26 mouse cellular contexts compared by ENCODE assay signal in genomic region chr6:128038568-128038967, GRCm38 (mm10).
DNase-seq lines count a peak whose midpoint lies in the region; ATAC-seq and TF ChIP-seq lines count a peak whose summit lies in the region.
"Had no signal": no experiment of that assay in that cellular context is flagged by ENCODE, and none has a peak within 500 bp of the region (broad histone marks: within the 10 kb centered on the region; RNA-seq: fewer than 3 reads in every experiment).

No protein-coding gene starts in this region.

- H3K4me1 ChIP-seq in heart, embryonic 13.5 days, result peaks cover 90% of the 10 kb centered on the region
- peaks cover 13% of the 10 kb centered on the region; the same call in 1 of the 2 replicates for H3K4me1 ChIP-seq in lung, postnatal 0 days (ENCODE audit: insufficient read depth, low read depth, low read length)
- H3K4me1 ChIP-seq in limb, embryonic 10.5 days, result peaks cover 89% of the 10 kb centered on the region

- TF ChIP-seq CTCF in lung, postnatal 0 days (IDR thresholded peaks at IDR 0.05), result no peak

- H3K9me3 ChIP-seq in heart, embryonic 13.5 days, result no peaks in the 10 kb centered on the region
- no peaks in the 10 kb centered on the region for H3K9me3 ChIP-seq in lung, postnatal 0 days (ENCODE audit: low read length)
- H3K9me3 ChIP-seq in limb, embryonic 10.5 days (replicated peaks), result no peaks in the 10 kb centered on the region
- H3K9me3 ChIP-seq: embryonic facial prominence, embryonic 15.5 days; forebrain, embryonic 12.5 days; hindbrain, embryonic 12.5 days; liver, embryonic 12.5 days; neural tube, embryonic 12.5 days had no signal

- 50% methylated on average over 6 of the region's 6 CpGs for WGBS in heart, embryonic 13.5 days
- WGBS in lung, postnatal 0 days, result 58% methylated on average over 6 of the region's 6 CpGs
- 50% methylated on average over 6 of the region's 6 CpGs for WGBS in limb, embryonic 10.5 days

- no peaks in the 10 kb centered on the region for H3K36me3 ChIP-seq in heart, embryonic 13.5 days
- no peaks in the 10 kb centered on the region for H3K36me3 ChIP-seq in lung, postnatal 0 days (ENCODE audit: insufficient read depth, low read length)
- H3K36me3 ChIP-seq in limb, embryonic 10.5 days, result no peaks in the 10 kb centered on the region
- H3K36me3 ChIP-seq: embryonic facial prominence, embryonic 15.5 days; forebrain, embryonic 12.5 days; hindbrain, embryonic 12.5 days; liver, embryonic 12.5 days; neural tube, embryonic 12.5 days had no signal

- no peaks in the 10 kb centered on the region for H3K27me3 ChIP-seq in heart, embryonic 13.5 days (replicated peaks)
- H3K27me3 ChIP-seq in lung, postnatal 0 days (replicated peaks; ENCODE audit: insufficient read depth, low read length), result no peaks in the 10 kb centered on the region
- H3K27me3 ChIP-seq in limb, embryonic 10.5 days (ENCODE audit: low read depth, poor library complexity, severe bottlenecking), result peaks cover 9% of the 10 kb centered on the region
- H3K27me3 ChIP-seq: embryonic facial prominence, embryonic 15.5 days had no signal

- H3K27ac ChIP-seq in heart, embryonic 13.5 days (replicated peaks), result 0 out of 2 replicates have a peak overlapping the region, but pooled peaks have one; percentile 15
- no peak overlapping the region for H3K27ac ChIP-seq in lung, postnatal 0 days (ENCODE audit: low read length)
- H3K27ac ChIP-seq in limb, embryonic 10.5 days, result peak overlapping the region; percentile 77
- H3K27ac ChIP-seq: embryonic facial prominence, embryonic 15.5 days; forebrain, embryonic 12.5 days; hindbrain, embryonic 12.5 days; liver, embryonic 12.5 days; neural tube, embryonic 12.5 days had no signal

- H3K4me2 ChIP-seq in heart, embryonic 13.5 days, result no peak overlapping the region
- no peak overlapping the region for H3K4me2 ChIP-seq in lung, postnatal 0 days (replicated peaks; ENCODE audit: low read depth, low read length)
- H3K4me2 ChIP-seq: embryonic facial prominence, embryonic 15.5 days; forebrain, embryonic 12.5 days; heart, embryonic 11.5 days; hindbrain, embryonic 12.5 days; liver, embryonic 12.5 days; midbrain, embryonic 11.5 days; neural tube, embryonic 12.5 days had no signal

- H3K4me3 ChIP-seq in heart, embryonic 13.5 days, result no peak overlapping the region
- H3K4me3 ChIP-seq in lung, postnatal 0 days (ENCODE audit: low read depth, low read length), result no peak overlapping the region
- no peak overlapping the region for H3K4me3 ChIP-seq in limb, embryonic 10.5 days
- H3K4me3 ChIP-seq: embryonic facial prominence, embryonic 15.5 days; forebrain, embryonic 12.5 days; hindbrain, embryonic 12.5 days; liver, embryonic 12.5 days; myocyte; neural tube, embryonic 12.5 days had no signal

- no peak for ATAC-seq in heart, embryonic 13.5 days (ENCODE audit: extremely low read depth, insufficient number of reproducible peaks, low FRiP score, low TSS enrichment)
- ATAC-seq in lung, postnatal 0 days, result no peak
- ATAC-seq: forebrain, postnatal 0 days; intestine, embryonic 16.5 days; liver, embryonic 12.5 days had no signal

- no peak for DNase-seq in heart, postnatal 36 days
- DNase-seq in lung, postnatal 0 days (ENCODE audit: low spot score), result peak; percentile 21
- no peak for DNase-seq in lung, postnatal 36 days
- no peak for DNase-seq in limb, embryonic 10.5 days (ENCODE audit: low spot score)
- DNase-seq in testis, postnatal 10 days (ENCODE audit: low spot score), result no peak
- DNase-seq: adrenal gland, adult 2 months; B cell, adult 2 months; cerebellum, adult 18-20 months; cerebellum, postnatal 10 days; forebrain, postnatal 0 days; heart, postnatal 10 days; kidney, adult 9 months; lung, postnatal 14 days; right cerebral cortex, adult 18-20 months; spleen, adult 18-20 months had no signal

- peak overlapping the region; percentile 2; the same call in 1 of the 2 replicates for H3K9ac ChIP-seq in heart, embryonic 13.5 days
- no peak overlapping the region for H3K9ac ChIP-seq in lung, postnatal 0 days (replicated peaks; ENCODE audit: low read depth)
- H3K9ac ChIP-seq: embryonic facial prominence, embryonic 15.5 days; forebrain, embryonic 12.5 days; forebrain, postnatal 0 days; hindbrain, embryonic 12.5 days; liver, embryonic 12.5 days; liver, postnatal 0 days; neural tube, embryonic 12.5 days had no signal

- intact Hi-C loops in heart, postnatal 36 days (cut with DNase I), result loop anchor here (2.0 kb wide), 1 partner anchor 26 kb away; no protein-coding TSS in a partner anchor

- no peak for TF ChIP-seq EP300 in lung, postnatal 0 days (IDR thresholded peaks at IDR 0.05)
